Mouse (Mus musculus) thymus, postnatal 25 days (tissue): ENCODE measurements around the gene Rcn1.

Source experiments
- DNase-seq: peaks from one replicate; pipeline ENCODE4 v3.0.0; 2022

The Rcn1 gene

GRCm38 (mm10) chr2:105394375-105394774 is 4.7 kb downstream of the Rcn1 start:
- DNase-seq: no peak

DNA sequence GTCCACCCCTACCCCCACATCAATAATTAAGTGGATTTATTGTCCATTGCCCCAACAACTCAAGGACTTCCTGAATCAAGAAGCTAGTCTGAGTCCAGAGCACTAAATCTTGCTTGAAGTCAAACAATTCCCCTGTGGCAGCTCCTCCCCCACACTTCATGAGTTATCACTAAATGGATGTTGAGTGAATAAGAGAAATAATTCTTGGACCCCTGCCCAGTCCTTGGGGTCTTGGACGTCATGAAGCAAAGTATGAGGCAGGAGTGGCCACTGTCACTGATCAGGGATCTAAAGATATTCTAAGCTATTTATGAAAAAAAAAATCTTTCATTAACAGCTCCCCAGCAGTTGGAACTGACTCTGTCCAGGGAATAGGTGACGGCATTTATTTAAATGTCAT is 6.6 kb downstream of the Rcn1 start:
- DNase-seq: no peak

DNA sequence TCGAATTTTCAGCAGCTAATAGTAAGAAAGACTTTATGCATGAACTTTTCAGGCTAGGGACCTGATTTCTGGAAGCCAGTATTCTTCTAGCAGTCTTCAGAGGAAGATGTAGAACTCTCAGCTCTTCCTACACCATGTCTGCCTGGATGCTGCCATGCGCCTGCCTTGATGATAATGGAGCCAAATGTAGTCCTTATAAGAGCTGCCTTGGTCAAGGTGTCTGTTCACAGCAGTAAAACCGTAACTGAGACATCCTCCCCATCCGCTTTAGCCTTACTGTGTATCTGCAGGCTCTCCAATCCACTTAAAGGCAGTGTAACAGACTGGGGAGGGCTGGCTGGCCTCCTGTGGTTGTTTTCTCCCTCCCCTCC is 7.7 kb downstream of the Rcn1 start:
- no peak for DNase-seq

DNA sequence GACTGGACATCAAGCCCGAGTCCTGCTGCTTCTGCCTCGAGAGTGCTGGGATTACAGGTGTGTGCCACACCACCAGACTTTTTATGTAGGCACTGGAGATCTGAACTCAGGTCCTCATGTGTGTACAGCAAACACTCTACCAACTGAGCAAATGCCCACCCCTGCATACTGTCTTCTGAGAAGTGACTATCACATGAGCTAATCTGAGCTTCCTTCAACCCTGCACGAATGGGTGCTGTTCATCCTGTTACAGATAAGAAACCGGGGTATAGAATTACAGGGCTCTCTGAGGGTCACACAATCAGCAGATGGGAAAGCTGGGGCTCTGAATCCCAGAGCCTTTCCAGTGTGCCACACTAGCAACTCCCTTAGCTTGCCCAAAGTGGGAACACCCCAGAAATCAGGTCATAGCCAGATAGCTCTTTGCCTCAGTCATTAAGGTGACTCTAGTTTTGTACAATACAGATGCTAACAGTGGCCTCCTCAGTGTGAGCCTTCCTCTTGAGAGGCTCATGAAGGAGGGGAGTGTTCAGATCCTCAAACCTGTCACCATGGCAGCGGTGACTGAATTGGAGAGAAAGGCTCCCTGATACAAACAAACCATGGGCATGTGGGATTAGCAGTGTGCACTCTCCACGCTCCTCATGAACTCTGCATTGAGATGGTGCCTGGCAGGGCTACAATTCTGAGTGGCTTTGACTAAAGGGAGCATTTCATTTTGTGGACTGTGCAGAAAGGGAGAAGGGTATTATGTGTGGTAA is 8.3 kb downstream of the Rcn1 start:
- DNase-seq: no peak

GRCm38 (mm10) chr2:105389007-105389890 is 9.9 kb downstream of the Rcn1 start:
- DNase-seq: no peak

- no peak for DNase-seq
These were observed 12.7 kb downstream of the Rcn1 start for GRCm38 (mm10) chr2:105386418-105386817.

GRCm38 (mm10) chr2:105384998-105385397 is 14.1 kb downstream of the Rcn1 start:
- DNase-seq: no peak

- no peak for DNase-seq
These were observed 16.1 kb downstream of the Rcn1 start for GRCm38 (mm10) chr2:105383063-105383462.

GRCm38 (mm10) chr2:105380757-105381319 is 18.3 kb downstream of the Rcn1 start:
- no peak for DNase-seq

DNA sequence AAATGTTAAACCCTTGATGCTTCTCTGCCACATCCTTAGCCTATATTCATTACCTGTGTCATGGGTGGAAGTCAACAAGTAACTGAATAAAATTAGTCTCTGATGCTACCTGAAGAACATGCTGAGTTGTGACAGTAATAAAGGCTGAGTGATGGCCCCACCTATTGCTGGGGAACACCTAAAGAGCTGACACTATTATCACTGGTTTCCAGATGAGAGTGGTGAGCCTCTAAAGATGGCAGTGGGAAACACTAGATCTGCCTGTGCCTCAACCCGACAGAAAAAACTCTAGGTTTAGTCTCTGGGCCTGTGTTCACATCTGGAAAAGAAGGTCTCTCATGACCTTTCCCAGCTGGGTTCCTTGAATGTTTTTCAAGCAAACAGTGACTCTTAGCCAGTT is 19.4 kb downstream of the Rcn1 start:
- no peak for DNase-seq

- DNase-seq: no peak
These were observed 23.4 kb downstream of the Rcn1 start for GRCm38 (mm10) chr2:105375705-105376104.

DNA sequence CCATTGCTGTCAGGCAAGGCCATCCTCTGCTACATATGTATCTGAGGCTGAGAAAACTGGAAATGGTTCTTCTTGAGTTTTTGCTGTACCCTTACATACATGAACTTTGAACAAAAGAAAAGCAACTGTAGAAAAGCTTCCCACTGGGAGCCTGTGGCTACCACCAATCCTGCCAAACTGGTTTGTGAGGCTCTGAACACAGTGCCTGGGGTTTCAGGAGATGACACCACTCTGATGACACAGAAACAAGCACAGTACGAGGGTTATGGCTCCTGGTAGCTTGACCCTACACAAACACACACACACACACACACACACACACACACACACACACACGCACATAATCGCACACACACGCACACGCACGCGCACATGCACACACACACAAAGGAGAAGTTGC is 23.9 kb downstream of the Rcn1 start:
- DNase-seq: no peak

DNA sequence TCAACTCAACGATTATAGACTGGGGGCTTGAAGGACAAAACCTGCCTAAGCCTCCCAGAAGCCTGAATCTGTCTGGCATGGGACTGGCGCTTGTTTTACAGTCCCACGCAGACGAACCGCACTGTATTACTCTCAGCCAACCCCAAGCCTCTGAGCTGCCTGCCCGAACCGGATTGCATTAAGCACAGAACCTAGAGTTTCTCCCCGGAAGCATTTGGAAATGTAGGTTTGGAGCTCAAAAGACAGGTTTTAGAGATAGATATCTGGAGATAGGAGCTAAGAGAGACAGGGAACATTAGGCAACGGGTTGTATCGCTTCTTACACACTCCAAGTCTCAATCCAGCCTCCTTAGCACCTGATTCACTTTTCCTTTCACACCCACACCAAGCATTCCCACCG is 25.5 kb downstream of the Rcn1 start:
- DNase-seq: no peak

DNA sequence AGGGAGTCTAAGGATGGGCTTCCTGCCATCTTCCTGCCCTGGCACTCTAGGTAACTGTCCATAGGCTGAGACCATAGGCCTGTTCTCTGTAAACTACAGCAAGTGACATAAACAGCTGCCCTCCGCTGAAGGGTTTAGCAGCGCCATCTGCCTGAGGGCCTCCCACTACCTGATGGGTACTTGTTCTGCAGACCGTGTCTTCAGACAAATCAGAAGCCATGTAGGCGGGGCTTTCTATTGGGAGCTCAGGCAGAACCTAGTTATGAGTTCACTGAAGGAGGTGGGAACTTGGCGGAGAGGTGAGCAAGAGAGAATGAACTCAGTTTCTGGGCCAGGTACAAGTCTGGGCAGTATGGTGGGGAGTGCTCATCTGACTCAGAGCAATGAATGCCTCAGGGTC is 26.4 kb downstream of the Rcn1 start:
- no peak for DNase-seq

- DNase-seq: no peak
These were observed 27.0 kb downstream of the Rcn1 start for GRCm38 (mm10) chr2:105372156-105372555.

DNA sequence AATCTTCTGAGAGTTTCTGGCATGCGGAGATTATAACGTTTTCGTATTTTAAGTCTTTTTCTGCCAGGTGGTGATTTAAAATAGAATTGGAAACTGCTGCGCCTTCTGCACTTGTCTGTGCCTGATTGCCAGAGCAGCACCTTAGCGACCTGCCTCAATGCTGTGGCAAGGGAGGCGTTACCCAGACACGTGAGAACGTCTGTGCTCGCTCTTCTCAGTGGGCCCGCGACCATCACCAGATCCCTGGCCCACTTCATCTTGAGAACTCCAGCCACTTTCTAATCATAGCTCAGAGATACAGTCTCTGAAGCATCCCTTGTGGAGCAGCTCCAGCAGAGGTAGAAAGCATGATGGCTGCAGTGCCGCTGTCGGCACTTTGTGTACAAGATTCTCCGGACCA is 28.4 kb downstream of the Rcn1 start:
- no peak for DNase-seq

DNA sequence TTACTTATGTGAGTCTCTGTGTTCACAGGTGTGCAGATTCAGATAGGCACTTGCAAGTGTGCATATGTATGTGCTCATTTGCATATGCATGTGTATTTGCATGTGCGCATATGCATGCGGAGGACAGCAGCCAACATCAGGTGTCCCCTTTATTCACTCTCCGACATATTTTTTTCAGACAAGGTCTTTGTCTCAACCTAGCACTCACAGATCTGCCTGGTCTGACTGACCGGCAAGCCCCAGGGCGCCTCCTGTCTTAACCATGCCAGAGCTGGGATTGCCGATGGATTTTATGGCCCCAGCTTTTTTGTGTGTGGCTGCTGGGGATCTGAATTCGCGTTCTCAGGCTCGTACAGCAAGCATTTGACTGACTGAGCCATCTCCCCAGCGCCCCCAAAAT is 28.9 kb downstream of the Rcn1 start:
- no peak for DNase-seq

DNA sequence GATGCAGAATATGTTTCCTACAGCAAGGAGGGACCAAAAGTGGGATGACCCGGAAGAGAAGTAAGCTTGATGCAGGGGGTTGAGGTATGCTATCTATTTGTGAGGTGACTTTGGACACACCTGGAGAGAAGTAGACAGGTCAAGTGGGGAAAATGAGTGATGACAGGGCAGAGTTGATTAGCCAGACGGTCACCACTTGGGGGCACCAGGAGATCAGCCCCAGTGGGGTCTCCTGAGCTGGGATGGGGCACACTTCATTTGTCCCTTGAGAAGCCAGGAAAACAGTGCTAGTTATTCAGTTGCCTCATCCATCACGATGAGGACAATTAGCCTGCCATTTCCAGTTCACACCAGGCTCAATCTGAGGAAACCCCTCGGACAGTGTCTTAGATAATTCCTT is 31.5 kb downstream of the Rcn1 start:
- no peak for DNase-seq

GRCm38 (mm10) chr2:105358040-105358439 is 41.1 kb downstream of the Rcn1 start:
- no peak for DNase-seq

DNA sequence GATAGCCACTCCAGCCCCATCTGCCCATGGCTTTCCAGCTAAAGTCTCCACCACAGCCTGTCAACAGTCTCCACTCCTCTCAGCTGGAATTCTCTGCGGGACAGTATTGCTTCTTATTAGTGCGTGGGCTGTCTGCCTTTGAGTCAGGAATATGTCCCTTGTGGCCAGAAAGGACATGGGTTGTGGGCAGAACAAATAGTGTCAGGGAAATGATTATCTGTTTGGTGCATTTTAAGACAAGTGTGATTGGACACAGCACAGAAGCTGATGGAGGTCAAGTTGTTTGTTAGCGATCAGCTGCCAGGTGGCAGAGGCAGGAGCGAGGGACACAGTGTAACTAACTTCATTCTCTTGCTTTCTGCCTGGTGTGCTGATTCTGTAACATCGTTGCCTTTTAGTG is 42.3 kb downstream of the Rcn1 start:
- no peak for DNase-seq

GRCm38 (mm10) chr2:105348886-105349285 is 50.2 kb downstream of the Rcn1 start:
- no peak for DNase-seq

DNA sequence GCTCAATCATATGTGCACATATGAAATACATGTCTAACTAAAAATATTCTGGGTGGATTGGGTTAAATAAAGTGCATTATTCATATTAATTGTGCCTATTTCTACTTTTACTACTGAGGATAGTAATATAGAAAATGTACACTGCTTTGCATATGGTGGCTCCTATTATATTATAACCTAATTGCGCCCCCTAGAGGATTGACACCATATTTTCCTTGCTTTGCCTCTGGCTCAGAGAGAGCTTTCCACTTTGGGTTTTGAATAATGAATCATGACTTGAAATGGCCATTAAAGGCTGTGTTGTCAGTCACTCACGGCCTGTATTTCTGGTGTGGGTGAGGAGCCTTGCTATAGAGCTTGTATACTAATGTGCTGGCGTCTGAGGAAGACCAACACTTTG is 59.1 kb downstream of the Rcn1 start:
- DNase-seq: no peak

GRCm38 (mm10) chr2:105337171-105337875 is 61.8 kb downstream of the Rcn1 start:
- no peak for DNase-seq
